Mouse (Mus musculus) midbrain, embryonic 10.5 days (tissue): ENCODE measurements around the gene Lypd6b. TPM values are rescaled to one million over a fixed set of nuclear protein-coding genes. Genes with fewer than 3 reads are reported as not detected.

Experiments used
- DNase-seq: peaks from one replicate; pipeline ENCODE4 v3.0.0-alpha.2; 2017; ENCODE audit warnings: low spot score
- H3K27ac ChIP-seq: fragments of 300-500 bp; sonication (generic); replicated peaks from 2 replicates; pipeline ENCODE4 v1.5.1; 2016; ENCODE audit warnings: mild to moderate bottlenecking
- H3K27me3 ChIP-seq: fragments of 300-500 bp; sonication (generic); 2 replicates; pipeline ENCODE4 v1.6.1; 2016; ENCODE audit warnings: low read depth, mild to moderate bottlenecking; ENCODE audit not compliant: poor library complexity, severe bottlenecking
- H3K36me3 ChIP-seq: fragments of 300-500 bp; sonication (generic); 2 replicates; pipeline ENCODE4 v1.6.1; 2016; ENCODE audit warnings: mild to moderate bottlenecking, moderate library complexity
- H3K4me1 ChIP-seq: fragments of 300-500 bp; sonication (generic); 2 replicates; pipeline ENCODE4 v1.6.1; 2016
- H3K4me3 ChIP-seq: fragments of 300-500 bp; sonication (generic); 2 replicates; pipeline ENCODE4 v1.5.1; 2016; ENCODE audit warnings: mild to moderate bottlenecking, moderate library complexity
- H3K9me3 ChIP-seq: fragments of 300-500 bp; sonication (generic); replicated peaks from 2 replicates; pipeline ENCODE4 v1.6.1; 2016; ENCODE audit warnings: mild to moderate bottlenecking
- WGBS: fragments of 180-500 bp; shearing (Covaris S2); methylation state at CpG from one replicate; pipeline ENCODE4 v1.1.7; 2016; 5-methylcytosine and 5-hydroxymethylcytosine counted together
- polyA plus RNA-seq: library from polyadenylated mRNA; unstranded; fragments of >200 nt; fragmentation: Nextera tagmentation; extraction: Ambion mirVana; gene quantifications from 2 replicates; pipeline ENCODE4 v1.2.1, GENCODE M21; 2016

Lypd6b gene
- polyA plus RNA-seq, 1 experiment from 2014 or later = 0.93 TPM

- DNase-seq = no peak
- no peaks in the 10 kb centered on the region for H3K36me3 ChIP-seq
- no peak overlapping the region for H3K4me3 ChIP-seq
- 92% methylated on average over 9 of the region's 9 CpGs for WGBS
- peaks cover 7% of the 10 kb centered on the region for H3K4me1 ChIP-seq
- H3K27ac ChIP-seq = no peak overlapping the region
- H3K9me3 ChIP-seq = no peaks in the 10 kb centered on the region
- no peaks in the 10 kb centered on the region for H3K27me3 ChIP-seq
Measured at GRCm38 (mm10) chr2:49868116-49868858, 80.8 kb downstream of the Lypd6b start.

GRCm38 (mm10) chr2:49869044-49869443, 81.6 kb downstream of the Lypd6b start:
- Histone ChIP-seq H3K36me3 (no peaks in the 10 kb centered on the region), H3K4me1 (peaks cover 7% of the 10 kb centered on the region), H3K27ac (no peak overlapping the region), H3K27me3 (no peaks in the 10 kb centered on the region), H3K4me3 (no peak overlapping the region), H3K9me3 (no peaks in the 10 kb centered on the region)
- 72% methylated on average over 7 of the region's 7 CpGs for WGBS
- DNase-seq = no peak

GRCm38 (mm10) chr2:49869782-49870514, 82.5 kb downstream of the Lypd6b start:
- Histone ChIP-seq H3K9me3 (no peaks in the 10 kb centered on the region), H3K27me3 (no peaks in the 10 kb centered on the region), H3K36me3 (no peaks in the 10 kb centered on the region), H3K4me1 (peaks cover 7% of the 10 kb centered on the region), H3K27ac (no peak overlapping the region), H3K4me3 (no peak overlapping the region)
- WGBS = 91% methylated on average over 10 of the region's 10 CpGs
- DNase-seq = no peak

- H3K4me3 ChIP-seq = no peak overlapping the region
- H3K27ac ChIP-seq = no peak overlapping the region
- 91% methylated on average over 1 of the region's 1 CpGs for WGBS
- no peaks in the 10 kb centered on the region for H3K9me3 ChIP-seq
- no peaks in the 10 kb centered on the region for H3K27me3 ChIP-seq
- no peaks in the 10 kb centered on the region for H3K36me3 ChIP-seq
- peaks cover 7% of the 10 kb centered on the region for H3K4me1 ChIP-seq
- DNase-seq = no peak
Measured at GRCm38 (mm10) chr2:49871012-49871411, 83.5 kb downstream of the Lypd6b start.

- no peak overlapping the region for H3K4me3 ChIP-seq
- WGBS = 92% methylated on average over 9 of the region's 9 CpGs
- H3K4me1 ChIP-seq = peaks cover 9% of the 10 kb centered on the region
- H3K27me3 ChIP-seq = no peaks in the 10 kb centered on the region
- H3K36me3 ChIP-seq = no peaks in the 10 kb centered on the region
- no peaks in the 10 kb centered on the region for H3K9me3 ChIP-seq
- no peak for DNase-seq
- no peak overlapping the region for H3K27ac ChIP-seq
Measured at GRCm38 (mm10) chr2:49880507-49880906, 93.0 kb downstream of the Lypd6b start.

- Histone ChIP-seq H3K4me3 (no peak overlapping the region), H3K4me1 (peaks cover 9% of the 10 kb centered on the region), H3K36me3 (no peaks in the 10 kb centered on the region), H3K27me3 (no peaks in the 10 kb centered on the region), H3K27ac (no peak overlapping the region), H3K9me3 (no peaks in the 10 kb centered on the region)
- no peak for DNase-seq
- 95% methylated on average over 1 of the region's 1 CpGs for whole genome bisulfite sequencing
Measured at GRCm38 (mm10) chr2:49881002-49881401, 93.5 kb downstream of the Lypd6b start.

- DNase-seq = no peak
- no peaks in the 10 kb centered on the region for H3K36me3 ChIP-seq
- no peak overlapping the region for H3K4me3 ChIP-seq
- peaks cover 9% of the 10 kb centered on the region for H3K4me1 ChIP-seq
- H3K27ac ChIP-seq = no peak overlapping the region
- H3K27me3 ChIP-seq = no peaks in the 10 kb centered on the region
- H3K9me3 ChIP-seq = no peaks in the 10 kb centered on the region
- 93% methylated on average over 1 of the region's 1 CpGs for WGBS
Measured at GRCm38 (mm10) chr2:49882461-49882860, 95.0 kb downstream of the Lypd6b start.

- Histone ChIP-seq H3K27ac (no peak overlapping the region), H3K27me3 (no peaks in the 10 kb centered on the region), H3K4me1 (peaks cover 15% of the 10 kb centered on the region), H3K9me3 (no peaks in the 10 kb centered on the region), H3K36me3 (no peaks in the 10 kb centered on the region), H3K4me3 (no peak overlapping the region)
- no peak for DNase-seq
- WGBS = 25% methylated on average over 3 of the region's 3 CpGs
Measured at GRCm38 (mm10) chr2:49883990-49884389, 96.5 kb downstream of the Lypd6b start.

- Histone ChIP-seq H3K9me3 (no peaks in the 10 kb centered on the region), H3K27me3 (no peaks in the 10 kb centered on the region), H3K4me1 (peaks cover 15% of the 10 kb centered on the region), H3K36me3 (no peaks in the 10 kb centered on the region), H3K4me3 (no peak overlapping the region), H3K27ac (no peak overlapping the region)
- WGBS = 91% methylated on average over 4 of the region's 4 CpGs
- no peak for DNase-seq
Measured at GRCm38 (mm10) chr2:49886209-49886608, 98.7 kb downstream of the Lypd6b start.

- H3K4me1 ChIP-seq = peaks cover 15% of the 10 kb centered on the region
- no peaks in the 10 kb centered on the region for H3K9me3 ChIP-seq
- no peak overlapping the region for H3K4me3 ChIP-seq
- H3K27me3 ChIP-seq = no peaks in the 10 kb centered on the region
- 82% methylated on average over 4 of the region's 4 CpGs for WGBS
- H3K36me3 ChIP-seq = no peaks in the 10 kb centered on the region
- DNase-seq = no peak
- H3K27ac ChIP-seq = no peak overlapping the region
Measured at GRCm38 (mm10) chr2:49888346-49888745, 100.9 kb downstream of the Lypd6b start.

- Histone ChIP-seq H3K27me3 (no peaks in the 10 kb centered on the region), H3K4me3 (no peak overlapping the region), H3K27ac (no peak overlapping the region), H3K4me1 (peaks cover 7% of the 10 kb centered on the region; the same call in 1 of the 2 replicates), H3K36me3 (no peaks in the 10 kb centered on the region), H3K9me3 (no peaks in the 10 kb centered on the region)
- 73% methylated on average over 2 of the region's 2 CpGs for WGBS
- DNase-seq = no peak
Measured at GRCm38 (mm10) chr2:49890727-49891126, 103.2 kb downstream of the Lypd6b start.

GRCm38 (mm10) chr2:49909838-49910407, 122.4 kb downstream of the Lypd6b start:
- no peaks in the 10 kb centered on the region for H3K9me3 ChIP-seq
- 0 out of 2 replicates have a peak, but pooled peaks cover 6% of the 10 kb centered on the region for H3K27me3 ChIP-seq
- WGBS = 61% methylated on average over 6 of the region's 6 CpGs
- peaks cover 38% of the 10 kb centered on the region for H3K4me1 ChIP-seq
- no peaks in the 10 kb centered on the region for H3K36me3 ChIP-seq
- no peak overlapping the region for H3K4me3 ChIP-seq
- H3K27ac ChIP-seq = no peak overlapping the region
- no peak for DNase-seq
